10 mouse cellular contexts compared by ENCODE assay signal in the genomic region with DNA sequence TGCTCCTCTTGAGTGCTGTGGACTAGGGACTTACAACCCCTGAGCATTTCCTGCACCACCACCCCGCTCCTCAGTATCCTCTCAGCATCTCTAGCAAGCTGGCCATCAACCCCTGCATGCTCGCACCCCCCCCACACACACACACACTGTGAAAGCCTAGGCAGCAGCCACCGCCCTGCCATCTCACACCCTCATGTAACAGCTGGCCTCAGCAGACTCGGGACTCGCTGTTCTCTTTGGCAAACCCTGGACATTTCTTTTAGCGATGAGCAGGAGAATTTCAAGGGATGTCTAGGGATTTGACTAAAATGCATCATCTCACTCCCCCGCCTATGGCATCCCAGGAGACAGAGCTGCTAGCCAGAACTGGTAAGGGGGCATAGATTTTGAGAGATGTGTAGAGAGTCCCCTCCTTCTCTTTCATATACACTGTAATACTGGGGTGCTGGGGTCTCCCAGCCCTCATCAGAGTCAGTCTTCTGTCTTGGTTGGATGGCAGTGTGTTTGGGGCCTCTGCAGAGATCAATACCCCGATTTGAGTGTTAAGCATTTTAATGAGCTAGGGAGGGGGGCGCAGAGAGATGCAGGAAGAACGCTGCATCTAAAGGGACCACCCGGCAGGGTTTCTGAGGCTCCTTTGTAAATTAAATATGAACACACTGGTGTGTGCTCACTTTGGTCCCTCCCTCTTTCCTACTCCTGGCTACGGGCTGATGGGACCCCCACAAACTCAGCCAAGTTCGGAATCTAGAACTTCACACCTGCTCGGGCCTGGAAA. TPM values are rescaled to one million over a fixed set of nuclear protein-coding genes. Genes with fewer than 3 reads are reported as not detected.
DNase-seq lines count a peak whose midpoint lies in the region; ATAC-seq and TF ChIP-seq lines count a peak whose summit lies in the region.
"Had no signal": no experiment of that assay in that cellular context is flagged by ENCODE, and none has a peak within 500 bp of the region (broad histone marks: within the 10 kb centered on the region; RNA-seq: fewer than 3 reads in every experiment).

No protein-coding gene starts in this region.

- no peak overlapping the region for H3K27ac ChIP-seq in embryonic facial prominence, embryonic 11.5 days (replicated peaks; ENCODE audit: low read depth, low read length)
- peak overlapping the region; percentile 70 for H3K27ac ChIP-seq in hindbrain, embryonic 15.5 days (replicated peaks)
- peak overlapping the region; percentile 69 for H3K27ac ChIP-seq in midbrain, postnatal 0 days (ENCODE audit: low read depth, low read length)
- H3K27ac ChIP-seq in kidney, adult 2 months (ENCODE audit: insufficient read depth, low read depth, low read length) = no peak overlapping the region

- H3K4me3 ChIP-seq in embryonic facial prominence, embryonic 11.5 days (ENCODE audit: low read depth, low read length) = no peak overlapping the region
- H3K4me3 ChIP-seq in hindbrain, embryonic 15.5 days = peak overlapping the region; percentile 35
- H3K4me3 ChIP-seq in midbrain, postnatal 0 days (ENCODE audit: low read depth, low read length) = peak overlapping the region; percentile 35
- H3K4me3 ChIP-seq in kidney, adult 2 months (ENCODE audit: insufficient read depth, low read depth, low read length) = no peak overlapping the region

- H3K4me1 ChIP-seq in embryonic facial prominence, embryonic 11.5 days (ENCODE audit: control insufficient read depth, insufficient read depth, low read length) = peaks cover 20% of the 10 kb centered on the region
- H3K4me1 ChIP-seq in hindbrain, embryonic 15.5 days (replicated peaks) = peaks cover 62% of the 10 kb centered on the region
- H3K4me1 ChIP-seq in midbrain, postnatal 0 days (ENCODE audit: insufficient read depth, low read length) = peaks cover 2% of the 10 kb centered on the region; the same call in 1 of the 2 replicates
- H3K4me1 ChIP-seq in kidney, adult 2 months (ENCODE audit: control insufficient read depth, insufficient read depth, low read length) = no peaks in the 10 kb centered on the region; the same call in 1 of the 2 replicates

- peak overlapping the region; percentile 40 for H3K4me2 ChIP-seq in embryonic facial prominence, embryonic 11.5 days (ENCODE audit: low read depth, low read length)
- peak overlapping the region; percentile 64 for H3K4me2 ChIP-seq in hindbrain, embryonic 15.5 days
- peak overlapping the region; percentile 66 for H3K4me2 ChIP-seq in midbrain, postnatal 0 days (ENCODE audit: low read depth, low read length, poor library complexity, severe bottlenecking)

- H3K9me3 ChIP-seq in embryonic facial prominence, embryonic 11.5 days (replicated peaks; ENCODE audit: control insufficient read depth, low read length) = no peaks in the 10 kb centered on the region
- H3K9me3 ChIP-seq in hindbrain, embryonic 15.5 days = no peaks in the 10 kb centered on the region
- no peaks in the 10 kb centered on the region for H3K9me3 ChIP-seq in midbrain, postnatal 0 days (ENCODE audit: low read length)

- peak overlapping the region; percentile 25; the same call in 1 of the 2 replicates for H3K9ac ChIP-seq in embryonic facial prominence, embryonic 11.5 days (replicated peaks; ENCODE audit: low read length)
- peak overlapping the region; percentile 23; the same call in 1 of the 2 replicates for H3K9ac ChIP-seq in hindbrain, embryonic 15.5 days
- H3K9ac ChIP-seq in midbrain, postnatal 0 days (replicated peaks; ENCODE audit: low read length, poor library complexity, severe bottlenecking) = peak overlapping the region; percentile 37

- no peak for ATAC-seq in embryonic facial prominence, embryonic 11.5 days (replicated peaks; ENCODE audit: insufficient number of reproducible peaks, low FRiP score, low TSS enrichment, low read depth)
- no peak for ATAC-seq in hindbrain, embryonic 15.5 days (ENCODE audit: low FRiP score, low read depth)
- no peak for ATAC-seq in midbrain, postnatal 0 days (ENCODE audit: low FRiP score)

- no peak for TF ChIP-seq POLR2A in kidney, adult 2 months (IDR thresholded peaks at IDR 0.05; ENCODE audit: low read depth, low read length)

- 2% methylated on average over 14 of the region's 14 CpGs for WGBS in embryonic facial prominence, embryonic 11.5 days
- WGBS in hindbrain, embryonic 15.5 days = 4% methylated on average over 14 of the region's 14 CpGs
- WGBS in midbrain, postnatal 0 days = 8% methylated on average over 14 of the region's 14 CpGs
- WGBS in kidney, adult 2 months = 28% methylated on average over 14 of the region's 14 CpGs

- peaks cover 61% of the 10 kb centered on the region for H3K27me3 ChIP-seq in embryonic facial prominence, embryonic 11.5 days (ENCODE audit: control insufficient read depth, insufficient read depth, low read length)
- H3K27me3 ChIP-seq in hindbrain, embryonic 15.5 days = peaks cover 65% of the 10 kb centered on the region
- peaks cover 50% of the 10 kb centered on the region for H3K27me3 ChIP-seq in midbrain, postnatal 0 days (ENCODE audit: insufficient read depth, low read length)
- no peaks in the 10 kb centered on the region; the same call in 1 of the 2 replicates for H3K27me3 ChIP-seq in kidney, adult 2 months (replicated peaks; ENCODE audit: control insufficient read depth, insufficient read depth, low read length)

- no peaks in the 10 kb centered on the region for H3K36me3 ChIP-seq in embryonic facial prominence, embryonic 11.5 days (replicated peaks; ENCODE audit: control insufficient read depth, insufficient read depth, low read depth, low read length)
- no peaks in the 10 kb centered on the region for H3K36me3 ChIP-seq in hindbrain, embryonic 15.5 days
- no peaks in the 10 kb centered on the region for H3K36me3 ChIP-seq in midbrain, postnatal 0 days (ENCODE audit: insufficient read depth, low read length)
- no peaks in the 10 kb centered on the region for H3K36me3 ChIP-seq in kidney, adult 2 months (ENCODE audit: control insufficient read depth, insufficient read depth, low read length)

- DNase-seq in embryo, embryonic 11 days = peak; percentile 28
- DNase-seq in embryo, embryonic 9.5 days (ENCODE audit: extremely low spot score) = no peak
- DNase-seq in embryonic facial prominence, embryonic 11.5 days (ENCODE audit: low spot score) = no peak
- no peak for DNase-seq in midbrain, postnatal 0 days (ENCODE audit: low spot score)
- DNase-seq in kidney, postnatal 10 days = no peak
- no peak for DNase-seq in adrenal gland, adult 2 months
- DNase-seq in kidney, adult 2 months = no peak
- DNase-seq: cerebellum, adult 9-11 months; thymus, adult 18-20 months had no signal

- TF ChIP-seq CTCF in midbrain, postnatal 0 days (IDR thresholded peaks at IDR 0.05) = no peak
- no peak for TF ChIP-seq CTCF in kidney, adult 2 months (conservative IDR thresholded peaks at IDR 0.05; ENCODE audit: insufficient read depth, insufficient read length, low read depth, low read length)

RNA-seq across cellular contexts. Expression of gene Islr, which starts 1.2 kb away (rescaled TPM):
- polyA plus RNA-seq in embryonic facial prominence, embryonic 11.5 days (2014; fragmentation: Nextera tagmentation; extraction: Ambion mirVana) = 24.6 and 26.7 TPM in 2 replicates
- 37.1 and 44.2 TPM in 2 replicates for polyA plus RNA-seq in hindbrain, embryonic 15.5 days (2015; fragmentation: Nextera tagmentation; extraction: Ambion mirVana)
- total RNA-seq in midbrain, postnatal 0 days (2014; rRNA removed) = 55.6 and 68.8 TPM in 2 replicates
- 32.5 and 36.5 TPM in 2 replicates for polyA plus RNA-seq in midbrain, postnatal 0 days (2015; fragmentation: Nextera tagmentation; extraction: Ambion mirVana)
- 10 to 100 TPM; 23.5 to 30.9 TPM for total RNA-seq in adrenal gland, adult 2 months (2021)
- 93.8 and 107 TPM in 2 replicates for polyA plus RNA-seq in adrenal gland, adult 2 months (2012; rRNA removed)
- 32.0 and 41.7 TPM in 2 replicates for polyA plus RNA-seq in kidney, adult 2 months (2012; rRNA removed)

RNA-seq across cellular contexts. Expression of gene Islr2, which starts 1.3 kb away (rescaled TPM):
- polyA plus RNA-seq in embryonic facial prominence, embryonic 11.5 days (2014; fragmentation: Nextera tagmentation; extraction: Ambion mirVana) = 5.4 and 5.8 TPM in 2 replicates
- 20.1 and 27.6 TPM in 2 replicates for polyA plus RNA-seq in hindbrain, embryonic 15.5 days (2015; fragmentation: Nextera tagmentation; extraction: Ambion mirVana)
- total RNA-seq in midbrain, postnatal 0 days (2014; rRNA removed) = 233 and 267 TPM in 2 replicates
- polyA plus RNA-seq in midbrain, postnatal 0 days (2015; fragmentation: Nextera tagmentation; extraction: Ambion mirVana) = 16.7 and 18.1 TPM in 2 replicates
- 1 to 10 TPM; 1.5 to 2.0 TPM for total RNA-seq in adrenal gland, adult 2 months (2021)
- polyA plus RNA-seq in adrenal gland, adult 2 months (2012; rRNA removed) = 1.3 and 2.0 TPM in 2 replicates
- polyA plus RNA-seq in kidney, adult 2 months (2012; rRNA removed) = 0.75 and 1.7 TPM in 2 replicates

RNA-seq across cellular contexts. Expression of gene Pml, which starts 46.7 kb away (rescaled TPM):
- polyA plus RNA-seq in embryonic facial prominence, embryonic 11.5 days (2014; fragmentation: Nextera tagmentation; extraction: Ambion mirVana) = 13.5 and 14.5 TPM in 2 replicates
- 4.3 and 5.2 TPM in 2 replicates for polyA plus RNA-seq in hindbrain, embryonic 15.5 days (2015; fragmentation: Nextera tagmentation; extraction: Ambion mirVana)
- 5.6 and 9.0 TPM in 2 replicates for total RNA-seq in midbrain, postnatal 0 days (2014; rRNA removed)
- polyA plus RNA-seq in midbrain, postnatal 0 days (2015; fragmentation: Nextera tagmentation; extraction: Ambion mirVana) = 2.9 and 3.2 TPM in 2 replicates
- total RNA-seq in adrenal gland, adult 2 months (2021) = 10 to 100 TPM; 20.8 to 28.0 TPM
- polyA plus RNA-seq in adrenal gland, adult 2 months (2012; rRNA removed) = 27.7 and 33.4 TPM in 2 replicates
- 27.0 and 27.6 TPM in 2 replicates for polyA plus RNA-seq in kidney, adult 2 months (2012; rRNA removed)

RNA-seq across cellular contexts. Expression of gene Stoml1, which starts 50.1 kb away (rescaled TPM):
- 20.1 and 22.2 TPM in 2 replicates for polyA plus RNA-seq in embryonic facial prominence, embryonic 11.5 days (2014; fragmentation: Nextera tagmentation; extraction: Ambion mirVana)
- polyA plus RNA-seq in hindbrain, embryonic 15.5 days (2015; fragmentation: Nextera tagmentation; extraction: Ambion mirVana) = 123 and 126 TPM in 2 replicates
- 159 and 170 TPM in 2 replicates for total RNA-seq in midbrain, postnatal 0 days (2014; rRNA removed)
- polyA plus RNA-seq in midbrain, postnatal 0 days (2015; fragmentation: Nextera tagmentation; extraction: Ambion mirVana) = 161 and 172 TPM in 2 replicates
- 10 to 100 TPM; 13.8 to 17.2 TPM for total RNA-seq in adrenal gland, adult 2 months (2021)
- polyA plus RNA-seq in adrenal gland, adult 2 months (2012; rRNA removed) = 38.1 and 38.4 TPM in 2 replicates
- polyA plus RNA-seq in kidney, adult 2 months (2012; rRNA removed) = 32.5 and 32.6 TPM in 2 replicates

Comparison
In these comparisons a context has a peak if more than half of its experiments do, and no peak if none do; other contexts are left out.
1. H3K27ac ChIP-seq: peak in hindbrain, embryonic 15.5 days (single experiment) and midbrain, postnatal 0 days (single experiment); none in embryonic facial prominence, embryonic 11.5 days (single experiment) and kidney, adult 2 months (single experiment).
2. H3K4me3 ChIP-seq: peak in hindbrain, embryonic 15.5 days (single experiment) and midbrain, postnatal 0 days (single experiment); none in embryonic facial prominence, embryonic 11.5 days (single experiment) and kidney, adult 2 months (single experiment).
3. Peak in every context shown above with its lines, with median percentiles within 50 percentile points of each other: H3K4me2 ChIP-seq and H3K9ac ChIP-seq.